Mouse (Mus musculus) cerebellum, postnatal 14 days (tissue): Measurements from ENCODE around the gene Tgfb2.

Source experiments
- DNase-seq, 2 experiments: peaks; one replicate each; pipeline ENCODE4 v3.0.0; 2021; ENCODE audit warnings: mixed read lengths in 2 of 2

Tgfb2 gene

GRCm38 (mm10) chr1:186702391-186703255 lies 3.2 kb downstream of the Tgfb2 start:
- DNase-seq, result no peak

DNA sequence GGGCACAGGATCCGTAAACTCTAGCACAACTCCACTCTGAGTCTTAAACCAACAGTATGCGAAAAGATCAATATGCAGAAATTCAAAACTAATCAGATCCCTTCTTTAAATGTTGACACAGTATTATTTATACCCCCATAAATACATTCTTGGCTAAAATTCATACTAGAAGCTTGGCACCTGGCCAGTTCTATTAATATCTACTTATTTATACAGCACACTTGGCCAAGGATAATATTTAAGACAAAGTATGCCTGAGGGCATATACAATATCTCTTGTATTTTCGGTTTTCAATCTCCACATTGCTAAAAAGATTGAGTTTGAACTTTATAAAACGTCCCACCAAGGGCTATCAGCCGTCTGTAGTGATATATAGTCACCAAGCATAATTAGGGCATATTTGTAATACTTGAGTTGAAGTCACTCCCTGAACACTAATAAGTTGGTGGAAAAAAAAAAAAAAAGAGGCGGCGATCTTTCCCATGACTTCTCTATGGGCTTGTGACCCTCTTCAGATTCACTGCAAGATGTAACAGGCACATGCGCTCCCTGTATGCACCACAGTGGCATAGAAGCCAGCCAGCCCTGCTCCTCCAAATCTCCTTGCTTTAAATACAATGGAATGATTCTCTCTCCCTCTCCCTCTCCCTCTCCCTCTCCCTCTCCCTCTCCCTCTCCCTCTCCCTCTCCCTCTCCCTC lies 4.4 kb downstream of the Tgfb2 start:
- no peak for DNase-seq

DNA sequence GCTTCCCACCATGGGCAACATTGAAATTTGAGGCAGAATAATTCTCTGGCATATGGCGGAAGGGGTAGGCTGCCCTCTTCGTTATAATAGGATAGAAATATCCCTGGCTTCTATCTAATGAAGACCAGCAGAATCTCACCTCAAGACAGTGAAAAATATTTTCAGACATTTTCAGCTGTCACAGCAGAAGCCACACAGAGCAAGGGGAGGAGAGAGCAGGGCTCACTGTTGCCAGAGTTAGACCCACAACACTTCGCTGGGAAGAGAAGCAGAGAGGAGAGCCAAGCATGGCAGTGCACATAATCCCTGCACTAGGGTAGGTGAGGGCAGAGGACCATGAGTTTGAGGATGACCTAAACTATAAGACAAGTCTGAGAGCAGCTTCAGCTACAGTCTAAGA lies 5.3 kb downstream of the Tgfb2 start:
- no peak for DNase-seq

GRCm38 (mm10) chr1:186698583-186699338 lies 7.0 kb downstream of the Tgfb2 start:
- DNase-seq, result no peak

GRCm38 (mm10) chr1:186696231-186696630 lies 9.6 kb downstream of the Tgfb2 start:
- DNase-seq, result no peak

DNA sequence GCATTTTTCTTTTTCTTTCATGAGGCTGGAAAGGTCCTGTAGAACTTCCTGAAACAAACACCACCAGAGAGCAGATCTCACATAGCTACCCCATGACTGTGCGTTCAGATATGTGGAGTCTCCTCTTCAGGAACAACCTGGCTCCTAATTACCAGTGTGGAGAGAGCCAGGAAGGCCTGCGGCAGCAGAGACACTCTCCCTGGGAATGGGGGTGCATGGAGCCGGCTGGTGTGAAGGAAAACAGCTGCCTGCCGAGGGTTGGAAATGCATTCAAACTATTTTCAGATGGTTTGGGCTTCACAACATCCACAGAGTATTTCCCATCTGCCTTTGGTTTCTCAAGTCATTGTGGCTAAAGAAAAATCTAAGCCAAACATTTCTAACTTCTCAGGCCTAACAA lies 10.4 kb downstream of the Tgfb2 start:
- no peak for DNase-seq

DNA sequence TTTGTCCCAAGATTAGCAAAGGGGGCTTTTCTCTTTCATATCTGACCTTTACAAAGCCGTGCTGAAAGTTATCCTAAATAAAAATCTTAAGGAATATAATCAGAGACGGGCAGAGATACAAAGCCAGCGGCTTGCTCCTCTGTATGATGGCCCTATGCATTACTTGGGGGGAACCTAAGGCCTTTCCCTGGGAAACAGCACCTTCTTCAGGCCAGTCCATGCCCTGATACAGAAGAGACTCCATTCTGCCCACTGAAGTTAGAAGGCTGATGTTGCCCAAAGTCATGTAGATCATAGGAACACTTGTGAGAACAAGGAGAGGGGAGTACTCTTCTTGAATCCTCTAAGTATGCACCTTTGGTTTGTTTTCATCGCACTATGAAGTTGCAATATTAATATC lies 13.4 kb downstream of the Tgfb2 start:
- peak in 1 of 2 experiments; percentile 18 for DNase-seq

- DNase-seq, result no peak
Observed at GRCm38 (mm10) chr1:186691708-186692107, 14.1 kb downstream of the Tgfb2 start.

DNA sequence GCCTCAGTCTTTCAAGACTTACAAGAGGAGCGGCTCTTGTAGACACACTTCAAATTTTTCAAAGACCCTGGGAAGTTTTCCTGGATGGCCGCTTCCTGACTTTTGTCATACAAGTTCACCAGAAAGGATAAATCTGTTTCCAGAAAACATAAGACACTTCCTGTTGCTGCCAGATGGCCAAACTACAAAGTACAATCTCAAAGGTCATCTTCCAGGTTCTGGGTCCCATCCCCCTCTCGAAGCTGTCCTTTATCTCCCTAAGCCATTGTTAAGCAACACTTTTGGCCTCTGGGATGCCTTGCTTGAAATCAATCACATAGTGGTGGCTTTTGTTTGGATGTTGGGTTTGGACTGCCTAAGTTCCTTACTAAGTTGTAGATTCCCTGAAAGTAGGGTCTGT lies 21.7 kb downstream of the Tgfb2 start:
- no peak for DNase-seq

GRCm38 (mm10) chr1:186682606-186683005 lies 23.2 kb downstream of the Tgfb2 start:
- no peak for DNase-seq

DNA sequence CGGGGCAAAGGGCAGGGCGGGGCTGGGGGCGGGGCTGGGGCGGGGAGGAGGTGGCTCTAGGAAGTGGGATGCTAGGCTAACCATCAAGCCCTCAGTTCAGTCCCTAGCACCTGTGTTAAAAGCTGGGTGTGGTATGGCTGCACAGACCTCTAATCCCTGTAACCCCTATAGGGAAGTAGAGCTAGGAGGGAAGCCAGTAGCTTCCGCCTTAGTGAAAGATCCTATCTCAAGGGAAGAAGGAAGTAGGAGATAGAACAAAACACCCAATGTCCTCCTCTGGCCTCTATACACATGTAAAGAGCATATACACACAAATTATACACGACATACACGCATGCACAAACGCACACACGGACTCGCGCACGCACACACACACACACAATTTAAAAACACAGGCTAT lies 28.2 kb downstream of the Tgfb2 start:
- DNase-seq, result no peak

GRCm38 (mm10) chr1:186676199-186676598 lies 29.6 kb downstream of the Tgfb2 start:
- no peak for DNase-seq

GRCm38 (mm10) chr1:186675263-186675662 lies 30.5 kb downstream of the Tgfb2 start:
- DNase-seq, result no peak

- no peak for DNase-seq
Observed at GRCm38 (mm10) chr1:186674621-186675020, 31.2 kb downstream of the Tgfb2 start.

- DNase-seq, result peak; percentile 26 to 44
Observed at GRCm38 (mm10) chr1:186673166-186673565, 32.6 kb downstream of the Tgfb2 start.

- DNase-seq, result no peak
Observed at GRCm38 (mm10) chr1:186663412-186663811, 42.4 kb downstream of the Tgfb2 start.

- DNase-seq, result no peak
Observed at GRCm38 (mm10) chr1:186662996-186663395, 42.8 kb downstream of the Tgfb2 start.

- peak in 1 of 2 experiments; percentile 27 for DNase-seq
Observed at GRCm38 (mm10) chr1:186661206-186661921, 44.4 kb downstream of the Tgfb2 start.

- DNase-seq, result peak; percentile 18 to 21
Observed at GRCm38 (mm10) chr1:186658783-186659182, 47.0 kb downstream of the Tgfb2 start.

DNA sequence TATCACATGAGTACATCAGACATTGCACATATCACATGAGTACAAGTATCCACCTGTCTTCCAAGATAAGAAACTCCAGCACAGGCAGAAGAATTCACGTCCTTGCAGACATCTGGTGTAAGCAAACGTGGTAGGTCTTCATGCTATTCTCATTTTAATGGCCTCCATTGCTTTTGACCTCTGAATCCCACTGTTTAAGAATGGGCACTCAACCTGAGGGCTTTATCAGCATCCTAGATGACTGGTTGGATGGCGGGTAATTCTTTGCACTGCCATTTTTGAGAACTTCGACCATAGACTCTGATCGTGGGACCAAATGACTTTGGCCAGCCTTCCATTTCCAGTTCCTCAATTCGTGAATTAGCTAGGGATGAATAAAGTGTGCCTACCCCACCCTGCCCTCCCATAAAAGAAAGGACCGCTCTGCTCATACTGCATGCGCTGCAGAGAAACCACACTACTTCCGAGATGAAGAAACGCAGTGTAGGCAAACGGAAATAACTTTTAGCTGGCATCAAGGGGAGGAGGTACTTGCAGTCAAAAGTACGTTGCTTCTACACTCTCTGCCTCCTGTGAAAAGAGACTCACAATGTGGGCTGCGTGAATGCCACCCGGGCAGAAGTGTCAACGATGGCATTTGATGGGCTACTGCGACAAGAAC lies 48.1 kb downstream of the Tgfb2 start:
- DNase-seq, result no peak

- DNase-seq, result no peak
Observed at GRCm38 (mm10) chr1:186656732-186657329, 49.0 kb downstream of the Tgfb2 start.

DNA sequence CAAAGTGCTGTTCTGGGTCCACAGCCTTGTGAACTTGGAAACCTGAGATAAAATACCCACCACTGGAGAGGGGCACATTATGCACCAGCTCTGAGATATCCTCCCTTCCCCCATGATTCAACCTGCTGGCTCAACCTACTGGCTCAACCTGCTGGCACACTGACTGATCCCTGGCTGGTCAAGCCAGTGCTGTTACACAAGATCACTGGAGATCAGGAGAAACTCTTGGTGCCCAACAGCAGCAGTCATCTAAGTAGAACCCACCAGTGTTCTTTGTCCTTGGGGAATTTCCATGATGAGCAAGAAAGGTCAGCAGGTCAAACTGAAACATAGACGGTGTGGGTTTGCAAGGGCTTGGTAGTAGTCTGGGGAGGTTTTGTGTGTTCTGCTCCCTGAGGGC lies 49.6 kb downstream of the Tgfb2 start:
- no peak for DNase-seq
